Mouse (Mus musculus): ENCODE measurements around the gene Mapkapk2. TPM values are rescaled to one million over a fixed set of nuclear protein-coding genes. Genes with fewer than 3 reads are reported as not detected.

The Mapkapk2 gene
- polyA plus RNA-seq, 1 experiment from 2014 or later = 34.6 TPM

DNA sequence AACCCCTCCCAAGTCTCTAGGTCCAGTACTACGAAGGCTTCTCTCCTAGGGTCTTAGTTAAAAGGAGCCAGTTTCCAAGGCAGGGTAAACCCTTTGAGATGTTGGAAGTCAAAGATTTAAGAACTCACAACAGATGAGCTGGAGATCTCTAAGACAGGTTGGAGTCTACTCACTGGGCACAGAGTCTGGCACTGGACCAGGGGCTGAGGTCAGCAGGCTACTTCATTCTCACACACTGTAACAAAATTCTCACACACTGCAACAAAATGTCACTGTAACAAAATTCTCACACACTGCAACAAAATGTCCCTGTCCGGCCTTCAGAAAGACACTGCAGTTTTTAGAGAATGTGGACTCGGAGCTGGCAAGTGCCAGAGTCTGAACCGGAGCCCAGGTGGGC lies 54.0 kb downstream of the Mapkapk2 start:
- no peaks in the 10 kb centered on the region for H3K9me3 ChIP-seq (ENCODE audit: control insufficient read depth, low read length)
- H3K36me3 ChIP-seq (ENCODE audit: control insufficient read depth, insufficient read depth, low read length) = no peaks in the 10 kb centered on the region
- H3K27ac ChIP-seq (replicated peaks) = no peak overlapping the region
- H3K4me1 ChIP-seq (replicated peaks; ENCODE audit: control insufficient read depth, insufficient read depth) = no peaks in the 10 kb centered on the region
- TF ChIP-seq EP300 (optimal IDR thresholded peaks at IDR 0.05) = no peak
- TF ChIP-seq CTCF (IDR thresholded peaks at IDR 0.05; ENCODE audit: low read depth) = no peak
- no peak overlapping the region for H3K9ac ChIP-seq (ENCODE audit: low read length)
- H3K27me3 ChIP-seq (ENCODE audit: control insufficient read depth, insufficient read depth, low read length) = no peaks in the 10 kb centered on the region
- DNase-seq (ENCODE audit: low spot score) = no peak
- ATAC-seq (ENCODE audit: low FRiP score, low TSS enrichment) = no peak
- 97% methylated on average over 4 of the region's 4 CpGs for WGBS
- no peak overlapping the region for H3K4me3 ChIP-seq (ENCODE audit: low read depth, low read length)
- no peak overlapping the region for H3K4me2 ChIP-seq (replicated peaks; ENCODE audit: low read depth)

DNA sequence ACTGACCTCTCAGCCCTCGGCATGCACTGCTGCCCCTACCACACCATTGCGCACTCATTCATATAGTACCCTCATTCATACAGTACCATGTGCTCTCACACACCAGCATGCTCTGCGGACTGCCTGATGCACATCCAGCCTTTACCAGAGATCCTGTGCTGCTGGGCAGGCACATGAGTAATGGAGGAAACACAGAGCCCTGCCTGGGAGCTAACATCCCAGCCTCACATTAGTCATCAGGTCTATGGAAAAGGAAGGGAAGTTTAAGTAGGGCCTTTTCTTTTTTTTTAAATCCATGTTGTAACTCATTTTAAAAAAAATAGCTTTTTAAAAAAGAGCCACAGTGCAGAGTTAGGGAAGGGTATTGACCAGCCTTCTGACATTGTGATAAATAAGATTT lies 54.9 kb downstream of the Mapkapk2 start:
- Histone ChIP-seq H3K27ac (replicated peaks) (no peak overlapping the region), H3K4me1 (replicated peaks; ENCODE audit: control insufficient read depth, insufficient read depth) (no peaks in the 10 kb centered on the region), H3K9ac (ENCODE audit: low read length) (no peak overlapping the region), H3K4me2 (replicated peaks; ENCODE audit: low read depth) (no peak overlapping the region), H3K9me3 (ENCODE audit: control insufficient read depth, low read length) (no peaks in the 10 kb centered on the region), H3K27me3 (ENCODE audit: control insufficient read depth, insufficient read depth, low read length) (no peaks in the 10 kb centered on the region), H3K4me3 (ENCODE audit: low read depth, low read length) (no peak overlapping the region), H3K36me3 (ENCODE audit: control insufficient read depth, insufficient read depth, low read length) (no peaks in the 10 kb centered on the region)
- DNase-seq (ENCODE audit: low spot score) = no peak
- no peak for ATAC-seq (ENCODE audit: low FRiP score, low TSS enrichment)
- no peak for TF ChIP-seq EP300 (optimal IDR thresholded peaks at IDR 0.05)
- no peak for TF ChIP-seq CTCF (IDR thresholded peaks at IDR 0.05; ENCODE audit: low read depth)
- 90% methylated on average over 3 of the region's 3 CpGs for WGBS

DNA sequence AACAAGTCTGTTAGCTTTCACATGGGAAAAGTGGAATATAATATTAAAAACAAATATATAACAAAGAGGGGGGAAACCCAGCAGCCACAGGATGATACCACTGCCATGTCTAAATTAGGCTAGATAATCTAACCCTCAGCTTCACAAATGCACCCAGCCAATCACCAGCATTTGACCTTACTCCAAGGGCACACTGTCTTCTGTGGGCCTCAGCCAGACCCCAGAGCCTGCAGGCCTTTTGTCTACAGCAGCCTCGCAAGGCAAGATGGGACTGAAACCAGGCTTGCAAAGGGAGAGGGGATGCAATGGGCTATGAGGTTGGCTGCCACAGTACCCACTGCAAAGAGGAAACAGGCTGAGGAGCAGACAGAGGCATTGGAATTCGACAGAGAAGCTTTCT lies 55.4 kb downstream of the Mapkapk2 start:
- TF ChIP-seq CTCF (IDR thresholded peaks at IDR 0.05; ENCODE audit: low read depth) = no peak
- TF ChIP-seq EP300 (optimal IDR thresholded peaks at IDR 0.05) = no peak
- 75% methylated on average over 2 of the region's 2 CpGs for WGBS

DNA sequence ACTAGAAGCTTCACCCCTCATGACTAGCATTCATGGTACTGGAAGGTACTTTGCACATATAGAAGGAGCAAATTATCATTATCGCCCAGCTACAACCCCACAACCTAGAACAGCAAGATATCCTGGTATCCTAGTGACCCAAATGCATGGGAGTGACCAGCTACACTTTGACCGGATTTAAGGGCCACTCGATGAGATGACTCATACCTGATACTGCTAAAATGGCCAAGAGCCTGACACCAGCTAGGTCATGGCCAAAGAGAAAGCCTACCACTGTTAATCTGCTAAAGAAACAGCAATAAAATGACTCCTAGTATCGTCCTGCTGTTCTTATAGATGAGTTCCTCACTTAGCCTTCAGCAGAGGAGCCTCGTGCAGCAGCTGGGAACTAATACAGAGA lies 58.1 kb downstream of the Mapkapk2 start:
- Histone ChIP-seq H3K9me3 (ENCODE audit: control insufficient read depth, low read length) (no peaks in the 10 kb centered on the region), H3K4me1 (replicated peaks; ENCODE audit: control insufficient read depth, insufficient read depth) (no peaks in the 10 kb centered on the region), H3K4me2 (replicated peaks; ENCODE audit: low read depth) (no peak overlapping the region), H3K27ac (replicated peaks) (no peak overlapping the region), H3K27me3 (ENCODE audit: control insufficient read depth, insufficient read depth, low read length) (no peaks in the 10 kb centered on the region), H3K9ac (ENCODE audit: low read length) (no peak overlapping the region), H3K4me3 (ENCODE audit: low read depth, low read length) (no peak overlapping the region), H3K36me3 (ENCODE audit: control insufficient read depth, insufficient read depth, low read length) (no peaks in the 10 kb centered on the region)
- ATAC-seq (ENCODE audit: low FRiP score, low TSS enrichment) (no peak), DNase-seq (ENCODE audit: low spot score) (no peak)
- 89% methylated on average over 5 of the region's 5 CpGs for WGBS
- TF ChIP-seq EP300 (optimal IDR thresholded peaks at IDR 0.05) (no peak), CTCF (IDR thresholded peaks at IDR 0.05; ENCODE audit: low read depth) (no peak)

More for the DNA sequence above, 55.4 kb downstream of the Mapkapk2 start:
- ATAC-seq (ENCODE audit: low FRiP score, low TSS enrichment) (no peak), DNase-seq (ENCODE audit: low spot score) (no peak)
- H3K4me3 ChIP-seq (ENCODE audit: low read depth, low read length) = no peak overlapping the region
- H3K27me3 ChIP-seq (ENCODE audit: control insufficient read depth, insufficient read depth, low read length) = no peaks in the 10 kb centered on the region
- H3K9me3 ChIP-seq (ENCODE audit: control insufficient read depth, low read length) = no peaks in the 10 kb centered on the region
- H3K4me2 ChIP-seq (replicated peaks; ENCODE audit: low read depth) = no peak overlapping the region
- H3K36me3 ChIP-seq (ENCODE audit: control insufficient read depth, insufficient read depth, low read length) = no peaks in the 10 kb centered on the region
- H3K9ac ChIP-seq (ENCODE audit: low read length) = no peak overlapping the region
- H3K4me1 ChIP-seq (replicated peaks; ENCODE audit: control insufficient read depth, insufficient read depth) = no peaks in the 10 kb centered on the region
- H3K27ac ChIP-seq (replicated peaks) = no peak overlapping the region

DNA sequence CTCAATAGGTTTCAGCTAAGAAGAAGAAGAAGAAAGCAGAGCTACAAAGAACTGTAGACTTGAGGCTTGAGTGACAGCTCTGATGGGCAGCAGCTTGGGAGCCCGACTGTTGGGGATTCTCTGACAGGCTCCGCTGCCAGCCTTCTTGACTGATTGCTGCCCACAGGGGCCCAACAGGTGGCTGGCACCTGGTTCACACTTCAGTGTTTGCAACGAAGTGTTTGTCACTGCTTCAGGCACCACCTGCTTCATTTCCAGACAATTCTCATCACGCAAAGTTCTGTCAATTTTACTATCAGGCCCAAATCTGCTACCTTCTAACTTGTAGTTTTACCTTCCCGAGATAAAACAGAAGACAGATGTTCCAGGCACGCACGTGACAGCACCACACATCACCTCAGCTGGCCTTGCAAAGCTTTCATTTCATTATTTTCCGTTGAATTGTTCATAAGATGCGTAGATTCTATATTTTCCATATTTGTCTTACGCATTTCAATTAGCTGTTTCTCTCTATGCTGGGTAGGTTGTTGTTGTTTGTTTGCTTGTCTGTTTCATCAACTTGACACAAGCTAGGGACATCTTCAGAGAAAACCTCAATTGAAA lies 59.1 kb downstream of the Mapkapk2 start:
- Histone ChIP-seq H3K9me3 (ENCODE audit: control insufficient read depth, low read length) (no peaks in the 10 kb centered on the region), H3K9ac (ENCODE audit: low read length) (no peak overlapping the region), H3K4me1 (replicated peaks; ENCODE audit: control insufficient read depth, insufficient read depth) (no peaks in the 10 kb centered on the region), H3K4me2 (replicated peaks; ENCODE audit: low read depth) (no peak overlapping the region), H3K36me3 (ENCODE audit: control insufficient read depth, insufficient read depth, low read length) (no peaks in the 10 kb centered on the region), H3K4me3 (ENCODE audit: low read depth, low read length) (no peak overlapping the region), H3K27me3 (ENCODE audit: control insufficient read depth, insufficient read depth, low read length) (no peaks in the 10 kb centered on the region), H3K27ac (replicated peaks) (no peak overlapping the region)
- no peak for ATAC-seq (ENCODE audit: low FRiP score, low TSS enrichment)
- DNase-seq (ENCODE audit: low spot score) = no peak
- 86% methylated on average over 10 of the region's 10 CpGs for WGBS
- TF ChIP-seq EP300 (optimal IDR thresholded peaks at IDR 0.05) (no peak), CTCF (IDR thresholded peaks at IDR 0.05; ENCODE audit: low read depth) (no peak)

DNA sequence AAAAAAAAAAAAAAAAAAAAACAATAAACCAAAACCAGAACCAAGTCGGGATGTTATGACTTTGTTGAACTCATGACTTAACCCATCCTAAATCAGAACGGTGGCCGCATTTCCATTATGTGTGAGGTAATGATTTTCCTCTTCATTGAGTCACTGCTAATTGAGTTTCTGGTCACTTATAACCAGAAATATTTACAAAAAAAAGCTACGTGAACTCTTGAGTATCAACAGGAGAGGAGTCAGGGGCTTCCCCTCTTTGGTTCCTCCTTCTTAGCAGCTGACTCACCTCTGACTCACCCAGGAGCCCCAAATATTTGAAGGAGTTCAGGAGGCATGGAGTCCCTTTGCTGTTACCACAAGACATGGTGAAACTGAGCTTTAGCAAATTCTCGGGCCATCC lies 59.6 kb downstream of the Mapkapk2 start:
- Histone ChIP-seq H3K4me1 (replicated peaks; ENCODE audit: control insufficient read depth, insufficient read depth) (no peaks in the 10 kb centered on the region), H3K4me3 (ENCODE audit: low read depth, low read length) (no peak overlapping the region), H3K9me3 (ENCODE audit: control insufficient read depth, low read length) (no peaks in the 10 kb centered on the region), H3K9ac (ENCODE audit: low read length) (no peak overlapping the region), H3K27ac (replicated peaks) (no peak overlapping the region), H3K27me3 (ENCODE audit: control insufficient read depth, insufficient read depth, low read length) (no peaks in the 10 kb centered on the region), H3K4me2 (replicated peaks; ENCODE audit: low read depth) (no peak overlapping the region), H3K36me3 (ENCODE audit: control insufficient read depth, insufficient read depth, low read length) (no peaks in the 10 kb centered on the region)
- TF ChIP-seq EP300 (optimal IDR thresholded peaks at IDR 0.05) (no peak), CTCF (IDR thresholded peaks at IDR 0.05; ENCODE audit: low read depth) (no peak)
- 86% methylated on average over 5 of the region's 5 CpGs for WGBS
- DNase-seq (ENCODE audit: low spot score) (no peak), ATAC-seq (ENCODE audit: low FRiP score, low TSS enrichment) (no peak)
